Mouse (Mus musculus): Measurements from ENCODE around the gene Rad23a. TPM values are rescaled to one million over a fixed set of nuclear protein-coding genes. Genes with fewer than 3 reads are reported as not detected.

Rad23a gene
- total RNA-seq, 2 experiments from 2014 or later, result 21.4 to 41.8 TPM

DNA sequence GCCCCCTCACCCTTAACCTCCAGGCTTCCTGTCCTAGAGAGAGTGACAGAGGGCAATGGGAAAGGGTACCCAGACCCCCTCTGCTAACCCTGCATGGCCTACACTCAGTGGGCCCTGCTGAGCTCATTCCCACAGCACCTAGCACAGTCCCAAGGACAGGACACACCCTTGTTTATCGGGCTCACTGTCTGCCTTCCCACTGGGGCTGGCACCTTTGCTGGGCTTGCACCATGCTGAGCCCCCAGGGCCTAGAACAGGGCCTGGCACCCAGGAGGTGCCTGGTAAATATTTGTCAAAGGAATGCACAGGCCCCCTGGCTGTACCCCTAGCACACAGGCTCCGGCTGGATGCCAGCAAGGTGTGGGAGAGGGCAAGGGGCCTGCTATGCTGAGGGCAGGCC lies 49.9 kb downstream of the Rad23a start:
- ATAC-seq (replicated peaks; ENCODE audit: poor library complexity, severe bottlenecking), result no peak

DNA sequence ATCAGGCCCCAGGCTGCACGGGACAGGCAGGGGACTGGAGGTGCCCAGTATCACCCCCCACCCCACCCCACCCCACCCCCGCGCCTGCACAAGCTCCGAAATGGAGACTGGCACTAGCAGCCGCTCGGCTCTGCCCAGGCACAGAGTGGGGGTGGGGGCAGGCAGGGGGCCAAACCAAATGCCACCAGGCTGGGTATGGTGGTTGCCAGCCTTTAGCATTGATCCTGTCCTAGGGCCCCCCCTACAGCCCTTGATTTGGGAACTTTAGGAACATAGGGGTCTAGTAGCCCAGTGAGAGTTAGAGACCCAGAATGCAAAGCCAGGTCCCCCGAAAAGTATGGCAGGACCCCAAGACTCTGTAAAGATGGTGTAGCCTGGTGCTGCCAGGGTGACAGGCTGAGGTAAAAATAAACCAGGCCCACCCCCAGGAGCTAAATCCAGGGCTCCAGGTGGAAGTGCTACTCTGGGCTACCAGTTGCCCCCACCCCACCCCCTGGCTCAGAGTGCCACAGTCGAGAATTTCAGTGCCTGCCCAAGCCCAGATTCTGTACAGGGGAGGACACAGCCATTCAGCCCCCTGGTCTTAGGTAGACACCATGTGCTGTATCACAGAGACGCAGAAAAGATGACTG lies 50.5 kb downstream of the Rad23a start:
- ATAC-seq (replicated peaks; ENCODE audit: poor library complexity, severe bottlenecking), result no peak

DNA sequence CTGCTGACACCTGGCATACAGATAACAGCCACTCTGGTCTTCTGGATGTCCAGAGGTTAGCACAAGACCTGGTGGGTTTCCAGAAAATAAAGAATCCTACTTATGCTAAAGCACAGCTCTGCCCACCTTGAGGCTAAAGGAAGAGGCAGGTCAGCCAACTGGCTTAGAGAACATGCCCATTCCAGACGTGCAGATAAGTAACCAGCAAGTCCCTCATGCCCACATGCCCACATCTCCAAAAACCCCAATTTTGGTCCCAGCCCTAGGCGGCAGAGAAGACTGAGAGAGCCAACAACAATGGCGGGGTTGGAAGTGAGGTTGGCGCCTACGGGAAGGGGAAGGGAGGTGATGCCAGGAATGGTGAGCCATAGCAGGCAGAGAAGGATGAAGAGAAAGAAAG lies 51.1 kb downstream of the Rad23a start:
- no peak for ATAC-seq (replicated peaks; ENCODE audit: poor library complexity, severe bottlenecking)

DNA sequence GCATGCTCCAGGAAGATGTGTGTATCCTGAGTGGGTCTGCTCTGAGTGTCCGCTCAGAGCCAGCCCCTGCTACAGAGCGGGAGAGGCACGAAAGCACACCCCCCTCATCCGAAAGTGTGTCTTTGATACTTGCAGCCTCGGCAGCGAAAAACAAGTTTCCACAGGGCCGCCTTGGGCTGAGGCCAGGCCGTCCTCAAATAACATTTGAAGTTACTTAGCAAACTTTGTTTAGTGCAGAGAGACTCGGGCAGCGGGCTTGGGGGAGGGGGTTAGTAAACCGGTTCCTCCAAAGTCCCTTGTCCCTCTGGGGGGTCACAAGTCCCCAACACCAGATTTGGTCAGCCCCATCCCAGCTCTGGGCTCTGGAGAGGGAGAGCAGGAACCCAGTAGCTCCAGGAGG lies 51.6 kb downstream of the Rad23a start:
- no peak for ATAC-seq (replicated peaks; ENCODE audit: poor library complexity, severe bottlenecking)

DNA sequence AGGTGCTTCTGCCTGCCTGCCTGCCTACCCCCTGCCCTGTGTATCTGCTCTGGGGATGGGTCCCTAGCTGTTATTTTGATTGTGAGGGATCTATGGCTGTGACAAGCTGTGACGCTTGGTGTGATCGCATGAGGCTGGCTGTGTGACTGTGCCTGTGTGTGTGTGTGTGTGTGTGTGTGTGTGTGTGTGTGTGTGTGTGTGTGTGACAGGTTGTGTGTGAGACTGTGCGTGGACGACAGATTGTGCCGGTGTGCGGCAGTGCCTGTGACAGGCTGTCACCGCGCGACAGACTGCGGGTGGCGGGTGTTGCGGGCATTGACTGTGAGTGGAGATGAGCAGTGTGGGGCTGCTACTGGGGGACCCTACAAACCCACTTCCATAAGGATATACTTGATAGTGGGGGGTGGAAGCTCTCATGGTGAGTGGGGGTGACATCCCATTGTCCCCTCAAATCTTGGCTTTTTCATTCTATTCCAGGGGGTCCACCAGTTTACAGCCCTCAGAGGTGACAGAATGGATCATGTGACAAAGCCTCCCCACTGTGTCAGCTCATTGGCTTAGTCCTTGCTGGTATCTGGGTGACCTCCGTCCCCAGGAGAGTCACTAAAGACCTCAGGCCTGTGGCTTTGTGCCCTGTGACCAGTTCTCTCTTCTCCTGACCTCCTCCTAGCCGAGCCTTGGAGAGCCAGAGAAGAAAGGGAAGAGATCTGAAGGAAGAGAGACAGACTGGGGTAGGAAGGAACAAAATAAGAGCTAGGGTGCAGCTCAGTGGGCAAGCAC lies 52.8 kb downstream of the Rad23a start:
- ATAC-seq (replicated peaks; ENCODE audit: poor library complexity, severe bottlenecking), result no peak

DNA sequence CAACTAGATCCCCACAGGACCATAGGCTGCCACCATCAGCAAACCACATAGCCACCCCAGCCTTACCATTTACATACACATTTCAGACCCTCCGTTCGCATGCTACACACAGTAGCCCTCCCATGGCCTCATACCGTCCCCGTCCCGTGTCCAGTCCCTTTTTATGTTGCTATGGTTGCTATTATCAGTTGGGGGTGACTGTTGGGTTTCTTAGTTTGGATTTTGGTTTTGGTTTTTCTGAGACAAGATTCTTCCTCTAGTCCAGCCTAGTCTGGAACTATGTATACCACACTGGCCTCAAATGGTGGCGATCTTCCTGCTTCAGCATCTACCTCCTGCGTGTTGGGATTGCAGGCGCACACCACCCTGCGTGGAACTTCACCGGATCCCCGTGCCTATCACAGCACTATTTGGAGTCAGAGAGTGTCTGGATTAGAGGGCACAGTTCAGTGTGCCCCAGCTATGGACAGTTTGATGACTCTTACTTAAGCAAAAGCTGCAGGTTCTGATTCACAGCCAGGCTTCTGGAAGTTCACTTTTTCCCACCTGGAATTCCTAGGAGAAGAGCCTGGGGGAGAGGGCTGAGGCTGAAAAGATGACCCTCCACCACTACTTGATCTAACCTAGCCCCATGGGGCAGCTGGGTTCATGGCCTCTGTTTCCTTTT lies 53.5 kb downstream of the Rad23a start:
- ATAC-seq (replicated peaks; ENCODE audit: poor library complexity, severe bottlenecking), result no peak

DNA sequence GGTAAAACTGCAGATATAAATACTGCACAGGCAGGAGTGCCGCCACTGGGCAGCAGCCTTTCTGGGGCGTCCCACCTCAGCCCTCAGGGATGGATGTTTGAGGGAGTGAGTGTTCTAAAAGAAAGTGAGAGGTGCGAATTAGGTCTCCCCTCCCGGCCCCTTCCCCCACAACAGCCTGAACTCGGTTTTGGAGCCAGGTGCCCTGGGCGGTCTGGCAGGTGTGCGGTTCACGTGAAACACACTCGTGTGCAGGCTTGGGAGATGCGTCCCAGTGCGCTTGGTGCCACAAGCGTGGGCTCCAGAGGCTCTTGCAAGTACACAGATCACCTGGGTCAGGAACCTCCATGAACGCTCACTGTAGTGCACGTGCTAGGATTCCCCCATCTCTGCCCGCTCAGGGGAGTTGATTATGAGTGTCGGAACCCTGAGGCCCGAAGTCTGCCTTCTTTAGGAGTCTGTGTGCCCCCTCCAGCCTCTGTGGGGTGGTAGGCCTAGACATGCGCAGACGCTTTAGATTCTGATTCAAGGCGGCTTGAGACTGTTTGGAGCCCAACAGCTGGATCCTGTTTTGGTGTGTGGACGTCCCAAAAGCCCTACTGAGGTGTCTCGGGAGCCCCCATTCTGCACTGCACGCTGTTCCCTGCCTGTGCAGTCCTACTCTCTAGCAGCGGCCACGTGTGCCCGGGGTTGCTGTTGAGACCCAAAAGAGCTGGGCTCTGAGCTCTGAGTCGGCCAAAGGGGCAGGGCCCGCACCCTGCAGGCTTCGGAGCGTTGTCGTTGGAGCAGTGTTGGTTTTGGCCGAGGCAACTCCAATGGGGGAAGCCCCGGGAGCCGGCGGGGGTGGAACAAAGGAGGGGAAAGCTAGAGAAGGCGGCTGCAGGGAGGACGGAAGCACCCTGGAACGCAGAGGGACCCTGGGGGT lies 54.4 kb downstream of the Rad23a start:
- no peak for ATAC-seq (replicated peaks; ENCODE audit: poor library complexity, severe bottlenecking)

DNA sequence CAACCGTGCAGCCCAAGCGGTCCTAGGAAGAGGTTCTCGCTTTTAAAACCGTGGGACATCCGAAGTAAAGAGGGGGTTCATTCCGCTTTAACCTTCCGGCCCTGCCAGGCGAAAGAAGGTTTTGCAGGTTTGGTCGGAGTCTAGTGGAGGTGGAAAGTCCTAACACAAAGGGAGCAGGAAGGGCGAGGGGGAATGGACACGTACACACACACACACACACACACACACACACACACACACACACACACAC lies 55.0 kb downstream of the Rad23a start:
- no peak for ATAC-seq (replicated peaks; ENCODE audit: poor library complexity, severe bottlenecking)

DNA sequence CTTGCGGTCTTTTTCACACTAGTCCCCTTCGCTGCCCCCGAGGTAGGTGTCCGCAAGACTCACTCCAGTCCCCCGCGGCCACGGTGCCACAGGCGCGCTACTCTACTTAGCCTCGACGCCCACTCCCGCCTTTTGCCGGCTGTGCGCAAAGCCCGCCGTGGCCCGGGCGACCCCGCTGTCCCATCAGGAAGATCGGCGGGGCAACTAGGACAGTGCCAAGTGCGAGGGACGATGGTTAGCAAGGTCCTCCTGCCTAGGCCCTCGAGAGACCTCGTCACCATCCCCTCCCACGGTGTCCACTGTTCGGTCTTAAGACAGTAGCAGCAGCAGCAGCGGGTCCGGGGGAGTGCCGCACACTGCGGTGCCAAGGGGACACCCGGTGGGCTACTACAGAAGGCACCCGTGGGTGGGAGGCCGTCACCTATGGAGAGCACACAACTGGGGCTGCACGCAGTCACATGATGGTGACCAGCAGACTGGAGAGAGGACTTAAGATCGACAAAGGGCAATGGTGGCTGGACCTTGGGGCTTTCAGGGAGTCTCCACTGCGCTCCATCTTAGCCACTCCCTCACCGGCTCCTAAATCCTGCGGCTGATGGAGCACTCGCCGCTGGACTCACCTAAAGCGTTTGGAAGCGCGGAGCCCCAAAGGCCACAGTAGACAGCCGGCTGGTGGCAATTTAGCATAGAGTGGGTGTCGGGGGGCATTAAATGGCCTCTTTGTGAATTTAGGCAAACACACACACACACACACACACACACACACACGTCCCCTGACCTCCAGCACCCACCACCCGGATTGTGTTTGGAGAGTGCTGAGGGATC lies 55.6 kb downstream of the Rad23a start:
- peak; percentile 22; the same call in 1 of the 2 replicates for ATAC-seq (replicated peaks; ENCODE audit: poor library complexity, severe bottlenecking)

Other genes starting within 250 kb of the Rad23a start
Only the 30 nearest of the 31 such genes appear.
- 33.3 and 44.1 TPM in 2 replicates for gene Ier2, start 177.8 kb downstream of the Rad23a start, total RNA-seq (2014; fragmentation: Nextera tagmentation)
- gene Ier2, start 177.8 kb downstream of the Rad23a start, total RNA-seq (2017), result 40.7 and 47.6 TPM in 2 replicates
- 76.9 and 123 TPM in 2 replicates for gene Trmt1, start 154.4 kb downstream of the Rad23a start, total RNA-seq (2014; fragmentation: Nextera tagmentation)
- gene Trmt1, start 154.4 kb downstream of the Rad23a start, total RNA-seq (2017), result 73.8 and 95.9 TPM in 2 replicates
- gene Nacc1, start 152.8 kb downstream of the Rad23a start, total RNA-seq (2014; fragmentation: Nextera tagmentation), result 92.9 and 98.1 TPM in 2 replicates
- 46.5 and 59.2 TPM in 2 replicates for gene Nacc1, start 152.8 kb downstream of the Rad23a start, total RNA-seq (2017)
- 82.1 and 133 TPM in 2 replicates for gene Lyl1, start 139.2 kb downstream of the Rad23a start, total RNA-seq (2014; fragmentation: Nextera tagmentation)
- gene Lyl1, start 139.2 kb downstream of the Rad23a start, total RNA-seq (2017), result 65.9 and 73.3 TPM in 2 replicates
- gene G430095P16Rik, start 117.7 kb downstream of the Rad23a start, total RNA-seq (2014; fragmentation: Nextera tagmentation), result 11.0 and 17.9 TPM in 2 replicates
- 4.4 and 4.8 TPM in 2 replicates for gene G430095P16Rik, start 117.7 kb downstream of the Rad23a start, total RNA-seq (2017)
- 25.7 and 51.2 TPM in 2 replicates for gene Nfix, start 40.3 kb downstream of the Rad23a start, total RNA-seq (2014; fragmentation: Nextera tagmentation)
- gene Nfix, start 40.3 kb downstream of the Rad23a start, total RNA-seq (2017), result 9.5 and 12.8 TPM in 2 replicates
- 4.1 and 4.7 TPM in 2 replicates for gene Dand5, start 17.8 kb downstream of the Rad23a start, total RNA-seq (2014; fragmentation: Nextera tagmentation)
- gene Dand5, start 17.8 kb downstream of the Rad23a start, total RNA-seq (2017), result 3.6 and 3.7 TPM in 2 replicates
- gene Gadd45gip1, start 9.1 kb downstream of the Rad23a start, total RNA-seq (2014; fragmentation: Nextera tagmentation), result 17.0 and 19.2 TPM in 2 replicates
- 46.2 and 52.4 TPM in 2 replicates for gene Gadd45gip1, start 9.1 kb downstream of the Rad23a start, total RNA-seq (2017)
- gene Calr, start 6.3 kb upstream of the Rad23a start, total RNA-seq (2014; fragmentation: Nextera tagmentation), result 1,333 and 1,645 TPM in 2 replicates
- gene Calr, start 6.3 kb upstream of the Rad23a start, total RNA-seq (2017), result 4,572 and 4,672 TPM in 2 replicates
- gene Farsa, start 16.3 kb upstream of the Rad23a start, total RNA-seq (2014; fragmentation: Nextera tagmentation), result 90.9 TPM in 2 replicates
- 187 and 190 TPM in 2 replicates for gene Farsa, start 16.3 kb upstream of the Rad23a start, total RNA-seq (2017)
- 172 and 176 TPM in 2 replicates for gene Syce2, start 31.4 kb upstream of the Rad23a start, total RNA-seq (2014; fragmentation: Nextera tagmentation)
- gene Syce2, start 31.4 kb upstream of the Rad23a start, total RNA-seq (2017), result 126 and 155 TPM in 2 replicates
- 23.2 and 25.8 TPM in 2 replicates for gene Gcdh, start 53.3 kb upstream of the Rad23a start, total RNA-seq (2014; fragmentation: Nextera tagmentation)
- gene Gcdh, start 53.3 kb upstream of the Rad23a start, total RNA-seq (2017), result 20.1 and 30.3 TPM in 2 replicates
- 0.52 and 1.0 TPM in 2 replicates for gene Klf1, start 61.3 kb upstream of the Rad23a start, total RNA-seq (2014; fragmentation: Nextera tagmentation)
- gene Klf1, start 61.3 kb upstream of the Rad23a start, total RNA-seq (2017), result 0.43 and 0.72 TPM in 2 replicates
- gene Dnase2a, start 67.9 kb upstream of the Rad23a start, total RNA-seq (2014; fragmentation: Nextera tagmentation), result 35.6 and 55.5 TPM in 2 replicates
- 59.6 and 117 TPM in 2 replicates for gene Dnase2a, start 67.9 kb upstream of the Rad23a start, total RNA-seq (2017)
- not detected in 2 replicates for gene Mast1, start 96.7 kb upstream of the Rad23a start, total RNA-seq (2014; fragmentation: Nextera tagmentation)
- not detected in 2 replicates for gene Mast1, start 96.7 kb upstream of the Rad23a start, total RNA-seq (2017)
- not detected in 2 replicates for gene Rtbdn, start 106.3 kb upstream of the Rad23a start, total RNA-seq (2014; fragmentation: Nextera tagmentation)
- gene Rtbdn, start 106.3 kb upstream of the Rad23a start, total RNA-seq (2017), result not detected in 2 replicates
- not detected in 2 replicates for gene Gm49661, start 128.8 kb upstream of the Rad23a start, total RNA-seq (2014; fragmentation: Nextera tagmentation)
- gene Gm49661, start 128.8 kb upstream of the Rad23a start, total RNA-seq (2017), result not detected in 2 replicates
- gene Prdx2, start 128.9 kb upstream of the Rad23a start, total RNA-seq (2014; fragmentation: Nextera tagmentation), result 210 and 303 TPM in 2 replicates
- 360 and 421 TPM in 2 replicates for gene Prdx2, start 128.9 kb upstream of the Rad23a start, total RNA-seq (2017)
- gene Rnaseh2a, start 129.1 kb upstream of the Rad23a start, total RNA-seq (2014; fragmentation: Nextera tagmentation), result 116 and 172 TPM in 2 replicates
- 91.3 and 148 TPM in 2 replicates for gene Rnaseh2a, start 129.1 kb upstream of the Rad23a start, total RNA-seq (2017)
- 3.3 and 14.2 TPM in 2 replicates for gene Junb, start 138.1 kb upstream of the Rad23a start, total RNA-seq (2014; fragmentation: Nextera tagmentation)
- gene Junb, start 138.1 kb upstream of the Rad23a start, total RNA-seq (2017), result 39.6 and 46.0 TPM in 2 replicates
- 5.2 and 6.1 TPM in 2 replicates for gene Hook2, start 149.9 kb upstream of the Rad23a start, total RNA-seq (2014; fragmentation: Nextera tagmentation)
- 5.7 and 8.2 TPM in 2 replicates for gene Hook2, start 149.9 kb upstream of the Rad23a start, total RNA-seq (2017)
- not detected in 2 replicates for gene Best2, start 173.9 kb upstream of the Rad23a start, total RNA-seq (2014; fragmentation: Nextera tagmentation)
- not detected in 2 replicates for gene Best2, start 173.9 kb upstream of the Rad23a start, total RNA-seq (2017)
- gene Asna1, start 184.6 kb upstream of the Rad23a start, total RNA-seq (2014; fragmentation: Nextera tagmentation), result 73.1 and 73.3 TPM in 2 replicates
- gene Asna1, start 184.6 kb upstream of the Rad23a start, total RNA-seq (2017), result 74.5 and 91.2 TPM in 2 replicates
- gene Trir, start 186.2 kb upstream of the Rad23a start, total RNA-seq (2014; fragmentation: Nextera tagmentation), result 112 and 128 TPM in 2 replicates
- 245 and 280 TPM in 2 replicates for gene Trir, start 186.2 kb upstream of the Rad23a start, total RNA-seq (2017)
- 19.6 and 25.0 TPM in 2 replicates for gene Tnpo2, start 196.2 kb upstream of the Rad23a start, total RNA-seq (2014; fragmentation: Nextera tagmentation)
- gene Tnpo2, start 196.2 kb upstream of the Rad23a start, total RNA-seq (2017), result 21.5 and 26.8 TPM in 2 replicates
- 11.6 and 13.5 TPM in 2 replicates for gene Fbxw9, start 219.4 kb upstream of the Rad23a start, total RNA-seq (2014; fragmentation: Nextera tagmentation)
- 4.1 and 5.9 TPM in 2 replicates for gene Fbxw9, start 219.4 kb upstream of the Rad23a start, total RNA-seq (2017)
- gene Gm5741, start 227.3 kb upstream of the Rad23a start, total RNA-seq (2014; fragmentation: Nextera tagmentation), result not detected in 2 replicates
- not detected in 2 replicates for gene Gm5741, start 227.3 kb upstream of the Rad23a start, total RNA-seq (2017)
- gene Dhps, start 231.1 kb upstream of the Rad23a start, total RNA-seq (2014; fragmentation: Nextera tagmentation), result 42.0 and 66.5 TPM in 2 replicates
- 19.6 and 30.1 TPM in 2 replicates for gene Dhps, start 231.1 kb upstream of the Rad23a start, total RNA-seq (2017)
- 189 and 191 TPM in 2 replicates for gene Wdr83os, start 240.1 kb upstream of the Rad23a start, total RNA-seq (2014; fragmentation: Nextera tagmentation)
- gene Wdr83os, start 240.1 kb upstream of the Rad23a start, total RNA-seq (2017), result 36.6 and 47.4 TPM in 2 replicates
- gene Wdr83, start 240.6 kb upstream of the Rad23a start, total RNA-seq (2014; fragmentation: Nextera tagmentation), result 56.2 and 81.8 TPM in 2 replicates
- 23.3 and 32.8 TPM in 2 replicates for gene Wdr83, start 240.6 kb upstream of the Rad23a start, total RNA-seq (2017)

Measured in granulocyte monocyte progenitor cell, adult 5-6 weeks (primary cell).